Mouse (Mus musculus): ENCODE measurements at regions not wholly inside any gene's neighbourhood (a gene's known extent, or its start where the extent isn't known, plus 50 kb on each side); places are given as distances from the start of the nearest gene placed in this dataset.

GRCm38 (mm10) chr2:51284781-51285225 is 135.9 kb upstream of the Rnd3 start:
- no peak overlapping the region for H3K4me3 ChIP-seq (ENCODE audit: low read length)
- H3K4me1 ChIP-seq (ENCODE audit: control insufficient read depth, insufficient read depth, low read depth, low read length): no peaks in the 10 kb centered on the region; the same call in 1 of the 2 replicates
- no peaks in the 10 kb centered on the region for H3K27me3 ChIP-seq (replicated peaks; ENCODE audit: control insufficient read depth, insufficient read depth, low read length)
- peak; percentile 50; the same call in 1 of the 2 replicates for ATAC-seq
- no peak overlapping the region for H3K9ac ChIP-seq (ENCODE audit: low read depth, low read length)
- no peaks in the 10 kb centered on the region for H3K9me3 ChIP-seq (ENCODE audit: control insufficient read depth, low read length)
- H3K27ac ChIP-seq (ENCODE audit: low read depth, low read length): no peak overlapping the region
- no peak overlapping the region for H3K4me2 ChIP-seq (ENCODE audit: low read length)
- H3K36me3 ChIP-seq (ENCODE audit: control insufficient read depth, insufficient read depth, low read length): no peaks in the 10 kb centered on the region
- 30% methylated on average over 4 of the region's 4 CpGs for WGBS

- H3K27me3 ChIP-seq (replicated peaks; ENCODE audit: control insufficient read depth, insufficient read depth, low read length): no peaks in the 10 kb centered on the region
- no peak overlapping the region for H3K4me2 ChIP-seq (ENCODE audit: low read length)
- H3K9me3 ChIP-seq (ENCODE audit: control insufficient read depth, low read length): no peaks in the 10 kb centered on the region
- 73% methylated on average over 5 of the region's 5 CpGs for WGBS
- H3K27ac ChIP-seq (ENCODE audit: low read depth, low read length): no peak overlapping the region
- H3K4me3 ChIP-seq (ENCODE audit: low read length): no peak overlapping the region
- no peaks in the 10 kb centered on the region for H3K36me3 ChIP-seq (ENCODE audit: control insufficient read depth, insufficient read depth, low read length)
- ATAC-seq: no peak
- no peaks in the 10 kb centered on the region for H3K4me1 ChIP-seq (ENCODE audit: control insufficient read depth, insufficient read depth, low read depth, low read length)
- H3K9ac ChIP-seq (ENCODE audit: low read depth, low read length): no peak overlapping the region
Observed at GRCm38 (mm10) chr2:51279396-51280045, 130.6 kb upstream of the Rnd3 start.

- H3K4me2 ChIP-seq (ENCODE audit: low read length): no peak overlapping the region
- H3K9ac ChIP-seq (ENCODE audit: low read depth, low read length): no peak overlapping the region
- no peak overlapping the region for H3K27ac ChIP-seq (ENCODE audit: low read depth, low read length)
- no peaks in the 10 kb centered on the region for H3K27me3 ChIP-seq (replicated peaks; ENCODE audit: control insufficient read depth, insufficient read depth, low read length)
- no peak for ATAC-seq
- WGBS: 73% methylated on average over 1 of the region's 1 CpGs
- no peak overlapping the region for H3K4me3 ChIP-seq (ENCODE audit: low read length)
- H3K36me3 ChIP-seq (ENCODE audit: control insufficient read depth, insufficient read depth, low read length): no peaks in the 10 kb centered on the region
- H3K4me1 ChIP-seq (ENCODE audit: control insufficient read depth, insufficient read depth, low read depth, low read length): no peaks in the 10 kb centered on the region
- H3K9me3 ChIP-seq (ENCODE audit: control insufficient read depth, low read length): no peaks in the 10 kb centered on the region
Observed at GRCm38 (mm10) chr2:51278824-51279223, 129.9 kb upstream of the Rnd3 start.

- Histone ChIP-seq H3K9ac (ENCODE audit: low read depth, low read length) (no peak overlapping the region), H3K4me2 (ENCODE audit: low read length) (no peak overlapping the region), H3K27ac (ENCODE audit: low read depth, low read length) (no peak overlapping the region), H3K27me3 (replicated peaks; ENCODE audit: control insufficient read depth, insufficient read depth, low read length) (no peaks in the 10 kb centered on the region), H3K4me1 (ENCODE audit: control insufficient read depth, insufficient read depth, low read depth, low read length) (no peaks in the 10 kb centered on the region), H3K4me3 (ENCODE audit: low read length) (no peak overlapping the region), H3K36me3 (ENCODE audit: control insufficient read depth, insufficient read depth, low read length) (no peaks in the 10 kb centered on the region), H3K9me3 (ENCODE audit: control insufficient read depth, low read length) (no peaks in the 10 kb centered on the region)
- WGBS: 85% methylated on average over 4 of the region's 4 CpGs
- no peak for ATAC-seq
Observed at GRCm38 (mm10) chr2:51278356-51278755, 129.4 kb upstream of the Rnd3 start.

- no peak overlapping the region for H3K4me3 ChIP-seq (ENCODE audit: low read length)
- no peak overlapping the region for H3K27ac ChIP-seq (ENCODE audit: low read depth, low read length)
- H3K36me3 ChIP-seq (ENCODE audit: control insufficient read depth, insufficient read depth, low read length): no peaks in the 10 kb centered on the region
- no peak overlapping the region for H3K4me2 ChIP-seq (ENCODE audit: low read length)
- WGBS: 81% methylated on average over 2 of the region's 2 CpGs
- no peaks in the 10 kb centered on the region for H3K4me1 ChIP-seq (ENCODE audit: control insufficient read depth, insufficient read depth, low read depth, low read length)
- no peak for ATAC-seq
- no peak overlapping the region for H3K9ac ChIP-seq (ENCODE audit: low read depth, low read length)
- no peaks in the 10 kb centered on the region for H3K9me3 ChIP-seq (ENCODE audit: control insufficient read depth, low read length)
- no peaks in the 10 kb centered on the region for H3K27me3 ChIP-seq (replicated peaks; ENCODE audit: control insufficient read depth, insufficient read depth, low read length)
Observed at GRCm38 (mm10) chr2:51276591-51276990, 127.7 kb upstream of the Rnd3 start.

- H3K27ac ChIP-seq (ENCODE audit: low read depth, low read length): no peak overlapping the region
- no peaks in the 10 kb centered on the region for H3K36me3 ChIP-seq (ENCODE audit: control insufficient read depth, insufficient read depth, low read length)
- H3K4me3 ChIP-seq (ENCODE audit: low read length): no peak overlapping the region
- no peaks in the 10 kb centered on the region for H3K27me3 ChIP-seq (replicated peaks; ENCODE audit: control insufficient read depth, insufficient read depth, low read length)
- no peaks in the 10 kb centered on the region for H3K4me1 ChIP-seq (ENCODE audit: control insufficient read depth, insufficient read depth, low read depth, low read length)
- no peak overlapping the region for H3K4me2 ChIP-seq (ENCODE audit: low read length)
- no peak overlapping the region for H3K9ac ChIP-seq (ENCODE audit: low read depth, low read length)
- WGBS: 81% methylated on average over 5 of the region's 5 CpGs
- H3K9me3 ChIP-seq (ENCODE audit: control insufficient read depth, low read length): no peaks in the 10 kb centered on the region
- no peak for ATAC-seq
Observed at GRCm38 (mm10) chr2:51273300-51273699, 124.4 kb upstream of the Rnd3 start.

GRCm38 (mm10) chr2:51268532-51268931 is 119.6 kb upstream of the Rnd3 start:
- H3K27ac ChIP-seq (ENCODE audit: low read depth, low read length): no peak overlapping the region
- H3K4me2 ChIP-seq (ENCODE audit: low read length): no peak overlapping the region
- no peak overlapping the region for H3K4me3 ChIP-seq (ENCODE audit: low read length)
- no peaks in the 10 kb centered on the region for H3K4me1 ChIP-seq (ENCODE audit: control insufficient read depth, insufficient read depth, low read depth, low read length)
- 77% methylated on average over 2 of the region's 2 CpGs for WGBS
- H3K36me3 ChIP-seq (ENCODE audit: control insufficient read depth, insufficient read depth, low read length): no peaks in the 10 kb centered on the region
- no peaks in the 10 kb centered on the region for H3K27me3 ChIP-seq (replicated peaks; ENCODE audit: control insufficient read depth, insufficient read depth, low read length)
- H3K9ac ChIP-seq (ENCODE audit: low read depth, low read length): no peak overlapping the region
- ATAC-seq: no peak
- H3K9me3 ChIP-seq (ENCODE audit: control insufficient read depth, low read length): no peaks in the 10 kb centered on the region

- no peaks in the 10 kb centered on the region for H3K4me1 ChIP-seq (ENCODE audit: control insufficient read depth, insufficient read depth, low read depth, low read length)
- WGBS: 71% methylated on average over 5 of the region's 5 CpGs
- H3K9me3 ChIP-seq (ENCODE audit: control insufficient read depth, low read length): no peaks in the 10 kb centered on the region
- H3K27ac ChIP-seq (ENCODE audit: low read depth, low read length): no peak overlapping the region
- H3K27me3 ChIP-seq (replicated peaks; ENCODE audit: control insufficient read depth, insufficient read depth, low read length): no peaks in the 10 kb centered on the region
- no peak for ATAC-seq
- H3K9ac ChIP-seq (ENCODE audit: low read depth, low read length): no peak overlapping the region
- no peak overlapping the region for H3K4me3 ChIP-seq (ENCODE audit: low read length)
- H3K36me3 ChIP-seq (ENCODE audit: control insufficient read depth, insufficient read depth, low read length): no peaks in the 10 kb centered on the region
- H3K4me2 ChIP-seq (ENCODE audit: low read length): no peak overlapping the region
Observed at GRCm38 (mm10) chr2:51267662-51268061, 118.8 kb upstream of the Rnd3 start.

- Histone ChIP-seq H3K9me3 (ENCODE audit: control insufficient read depth, low read length) (no peaks in the 10 kb centered on the region), H3K27me3 (replicated peaks; ENCODE audit: control insufficient read depth, insufficient read depth, low read length) (no peaks in the 10 kb centered on the region), H3K4me3 (ENCODE audit: low read length) (no peak overlapping the region), H3K4me1 (ENCODE audit: control insufficient read depth, insufficient read depth, low read depth, low read length) (no peaks in the 10 kb centered on the region), H3K9ac (ENCODE audit: low read depth, low read length) (no peak overlapping the region), H3K36me3 (ENCODE audit: control insufficient read depth, insufficient read depth, low read length) (no peaks in the 10 kb centered on the region), H3K4me2 (ENCODE audit: low read length) (no peak overlapping the region), H3K27ac (ENCODE audit: low read depth, low read length) (no peak overlapping the region)
- WGBS: 62% methylated on average over 1 of the region's 1 CpGs
- ATAC-seq: no peak
Observed at GRCm38 (mm10) chr2:51262506-51262905, 113.6 kb upstream of the Rnd3 start.

- no peak for ATAC-seq
- Histone ChIP-seq H3K4me1 (ENCODE audit: control insufficient read depth, insufficient read depth, low read depth, low read length) (no peaks in the 10 kb centered on the region), H3K9ac (ENCODE audit: low read depth, low read length) (no peak overlapping the region), H3K9me3 (ENCODE audit: control insufficient read depth, low read length) (no peaks in the 10 kb centered on the region), H3K4me3 (ENCODE audit: low read length) (no peak overlapping the region), H3K27ac (ENCODE audit: low read depth, low read length) (no peak overlapping the region), H3K4me2 (ENCODE audit: low read length) (no peak overlapping the region), H3K27me3 (replicated peaks; ENCODE audit: control insufficient read depth, insufficient read depth, low read length) (no peaks in the 10 kb centered on the region), H3K36me3 (ENCODE audit: control insufficient read depth, insufficient read depth, low read length) (no peaks in the 10 kb centered on the region)
- 38% methylated on average over 6 of the region's 6 CpGs for WGBS
Observed at GRCm38 (mm10) chr2:51250798-51251197, 101.9 kb upstream of the Rnd3 start.

Measured in hindbrain, embryonic 16.5 days (tissue).